8 mouse cellular contexts compared by ENCODE assay signal in genomic region chr10:67377643-67378223, GRCm38 (mm10).
A peak's percentile ranks its signal among the peaks of the same experiment; 100 is the strongest.
DNase-seq lines count a peak whose midpoint lies in the region; ATAC-seq and TF ChIP-seq lines count a peak whose summit lies in the region.
"Had no signal": no experiment of that assay in that cellular context is flagged by ENCODE, and none has a peak within 500 bp of the region (broad histone marks: within the 10 kb centered on the region; RNA-seq: fewer than 3 reads in every experiment).

No protein-coding gene starts in this region.

- peak; percentile 43; the same call in 1 of the 2 replicates for ATAC-seq in lung, embryonic 16.5 days (ENCODE audit: low read depth)
- peak; percentile 65; the same call in 1 of the 2 replicates for ATAC-seq in heart, embryonic 16.5 days (replicated peaks; ENCODE audit: extremely low read depth, insufficient read depth, low FRiP score)
- ATAC-seq in neural tube, embryonic 13.5 days (ENCODE audit: low read depth): no peak
- no peak for ATAC-seq in liver, postnatal 0 days

- no peak overlapping the region for H3K27ac ChIP-seq in lung, embryonic 16.5 days (ENCODE audit: low read length)
- H3K27ac ChIP-seq in heart, embryonic 16.5 days (ENCODE audit: low read length): peak overlapping the region; percentile 36; the same call in 1 of the 2 replicates
- H3K27ac ChIP-seq in neural tube, embryonic 13.5 days (replicated peaks): no peak overlapping the region
- no peak overlapping the region for H3K27ac ChIP-seq in liver, postnatal 0 days (ENCODE audit: low read depth)

- H3K9ac ChIP-seq in lung, embryonic 16.5 days (ENCODE audit: low read length): no peak overlapping the region
- H3K9ac ChIP-seq in heart, embryonic 16.5 days (ENCODE audit: low read length): no peak overlapping the region
- no peak overlapping the region for H3K9ac ChIP-seq in neural tube, embryonic 13.5 days
- H3K9ac ChIP-seq in liver, postnatal 0 days (replicated peaks): no peak overlapping the region

- no peaks in the 10 kb centered on the region for H3K36me3 ChIP-seq in lung, embryonic 16.5 days (ENCODE audit: control insufficient read depth, insufficient read depth, low read length)
- no peaks in the 10 kb centered on the region for H3K36me3 ChIP-seq in heart, embryonic 16.5 days (ENCODE audit: control insufficient read depth, insufficient read depth)
- no peaks in the 10 kb centered on the region for H3K36me3 ChIP-seq in neural tube, embryonic 13.5 days
- no peaks in the 10 kb centered on the region for H3K36me3 ChIP-seq in liver, postnatal 0 days (replicated peaks; ENCODE audit: insufficient read depth, low read length)

- H3K4me1 ChIP-seq in lung, embryonic 16.5 days (replicated peaks; ENCODE audit: control insufficient read depth, insufficient read depth, low read length): no peaks in the 10 kb centered on the region
- H3K4me1 ChIP-seq in heart, embryonic 16.5 days (ENCODE audit: control insufficient read depth, insufficient read depth, low read length): peaks cover 6% of the 10 kb centered on the region; the same call in 1 of the 2 replicates
- H3K4me1 ChIP-seq in neural tube, embryonic 13.5 days (replicated peaks): peaks cover 13% of the 10 kb centered on the region; the same call in 1 of the 2 replicates
- H3K4me1 ChIP-seq in liver, postnatal 0 days (ENCODE audit: insufficient read depth): no peaks in the 10 kb centered on the region

- TF ChIP-seq EP300 in liver, postnatal 0 days (IDR thresholded peaks at IDR 0.05; ENCODE audit: low read depth): no peak

- no peaks in the 10 kb centered on the region for H3K27me3 ChIP-seq in lung, embryonic 16.5 days (ENCODE audit: control insufficient read depth, insufficient read depth, low read depth, low read length)
- H3K27me3 ChIP-seq in heart, embryonic 16.5 days (ENCODE audit: control insufficient read depth, insufficient read depth, low read length): no peaks in the 10 kb centered on the region
- no peaks in the 10 kb centered on the region for H3K27me3 ChIP-seq in neural tube, embryonic 13.5 days
- no peaks in the 10 kb centered on the region for H3K27me3 ChIP-seq in liver, postnatal 0 days (ENCODE audit: insufficient read depth, low read length)

- H3K9me3 ChIP-seq in lung, embryonic 16.5 days (ENCODE audit: control insufficient read depth, low read length): no peaks in the 10 kb centered on the region
- no peaks in the 10 kb centered on the region for H3K9me3 ChIP-seq in heart, embryonic 16.5 days (replicated peaks; ENCODE audit: control insufficient read depth, low read length)
- no peaks in the 10 kb centered on the region for H3K9me3 ChIP-seq in neural tube, embryonic 13.5 days
- H3K9me3 ChIP-seq in liver, postnatal 0 days (ENCODE audit: low read length): no peaks in the 10 kb centered on the region

- 47% methylated on average over 17 of the region's 17 CpGs for WGBS in lung, embryonic 16.5 days
- WGBS in heart, embryonic 16.5 days: 46% methylated on average over 17 of the region's 17 CpGs
- 58% methylated on average over 17 of the region's 17 CpGs for WGBS in neural tube, embryonic 13.5 days
- WGBS in liver, postnatal 0 days (ENCODE audit: insufficient replicate concordance): 58% methylated on average over 17 of the region's 17 CpGs

- H3K4me3 ChIP-seq in lung, embryonic 16.5 days (ENCODE audit: low read length): no peak overlapping the region
- H3K4me3 ChIP-seq in heart, embryonic 16.5 days (ENCODE audit: low read length): no peak overlapping the region
- H3K4me3 ChIP-seq in neural tube, embryonic 13.5 days: no peak overlapping the region
- H3K4me3 ChIP-seq in liver, postnatal 0 days (ENCODE audit: low read depth, low read length): no peak overlapping the region

- DNase-seq in lung, postnatal 36 days: no peak
- DNase-seq in adrenal gland, postnatal 14 days: peak; percentile 45
- no peak for DNase-seq in right cerebral cortex, postnatal 4 days
- no peak for DNase-seq in liver, postnatal 0 days
- DNase-seq: cerebellum, adult 2 months had no signal

- no peak for TF ChIP-seq CTCF in liver, postnatal 0 days (IDR thresholded peaks at IDR 0.05; ENCODE audit: low read depth)

- no peak overlapping the region for H3K4me2 ChIP-seq in lung, embryonic 16.5 days (ENCODE audit: low read depth, low read length)
- peak overlapping the region; percentile 33; the same call in 1 of the 2 replicates for H3K4me2 ChIP-seq in heart, embryonic 16.5 days (ENCODE audit: low read depth, low read length)
- H3K4me2 ChIP-seq in neural tube, embryonic 13.5 days: 0 out of 2 replicates have a peak overlapping the region, but pooled peaks have one; percentile 5
- H3K4me2 ChIP-seq in liver, postnatal 0 days (ENCODE audit: low read depth, low read length): no peak overlapping the region

Comparison
In these comparisons a context has a peak if more than half of its experiments do, and no peak if none do; other contexts are left out.
1. ATAC-seq: peak in lung, embryonic 16.5 days (single experiment) and heart, embryonic 16.5 days (single experiment); none in neural tube, embryonic 13.5 days (single experiment) and liver, postnatal 0 days (single experiment).
2. H3K4me2 ChIP-seq: peak in heart, embryonic 16.5 days (single experiment) and neural tube, embryonic 13.5 days (single experiment); none in lung, embryonic 16.5 days (single experiment) and liver, postnatal 0 days (single experiment).